Mouse (Mus musculus) intestine, postnatal 0 days (tissue): Measurements from ENCODE around the gene Rap1gap. TPM values are rescaled to one million over a fixed set of nuclear protein-coding genes. Genes with fewer than 3 reads are reported as not detected.

Experiments used
- ATAC-seq: fragments of 200-750 bp; cut with Nextera tagmentation; 2 replicates; pipeline ENCODE4 v1.8.0; 2017; ENCODE audit warnings: mild to moderate bottlenecking, moderate TSS enrichment, moderate library complexity
- H3K27ac ChIP-seq: fragments of 300-500 bp; sonication (generic); 2 replicates; pipeline ENCODE4 v1.5.1; 2014; ENCODE audit warnings: mild to moderate bottlenecking, low read depth, low read length, moderate library complexity
- H3K27me3 ChIP-seq: fragments of 300-500 bp; sonication (generic); replicated peaks from 2 replicates; pipeline ENCODE4 v1.6.1; 2014; ENCODE audit warnings: low read length, mixed read lengths; ENCODE audit not compliant: control insufficient read depth, insufficient read depth
- H3K36me3 ChIP-seq: fragments of 300-500 bp; sonication (generic); 2 replicates; pipeline ENCODE4 v1.6.1; 2014; ENCODE audit warnings: mild to moderate bottlenecking, moderate library complexity; ENCODE audit not compliant: control insufficient read depth, insufficient read depth
- H3K4me1 ChIP-seq: fragments of 300-500 bp; sonication (generic); replicated peaks from 2 replicates; pipeline ENCODE4 v1.6.1; 2014; ENCODE audit warnings: antibody characterized with exemption, low read length, mixed read lengths; ENCODE audit not compliant: control insufficient read depth, insufficient read depth
- H3K4me2 ChIP-seq: fragments of 300-500 bp; sonication (generic); replicated peaks from 2 replicates; pipeline ENCODE4 v1.6.1; 2014; ENCODE audit warnings: low read depth, mild to moderate bottlenecking, moderate library complexity
- H3K4me3 ChIP-seq: fragments of 300-500 bp; sonication (generic); 2 replicates; pipeline ENCODE4 v1.5.1; 2014; ENCODE audit warnings: low read depth, low read length
- H3K9ac ChIP-seq: fragments of 300-500 bp; sonication (generic); 2 replicates; pipeline ENCODE4 v1.6.1; 2014; ENCODE audit warnings: mild to moderate bottlenecking, low read depth, low read length
- H3K9me3 ChIP-seq: fragments of 300-500 bp; sonication (generic); 2 replicates; pipeline ENCODE4 v1.6.1; 2016; ENCODE audit warnings: mixed run types; ENCODE audit not compliant: control insufficient read depth
- CTCF ChIP-seq: sonication (generic); IDR thresholded peaks from 2 replicates; pipeline ENCODE4 v1.5.1; 2016; ENCODE audit warnings: low read depth, mild to moderate bottlenecking, control low read depth, antibody characterized with exemption, moderate library complexity
- WGBS: fragments of 180-500 bp; shearing (Covaris S2); extraction: QIAGEN DNeasy Blood & Tissue Kit; methylation state at CpG from one replicate; pipeline ENCODE4 v1.1.7; 2014; 5-methylcytosine and 5-hydroxymethylcytosine counted together
- polyA plus RNA-seq: library from polyadenylated mRNA; unstranded; fragments of >200 nt; fragmentation: Nextera tagmentation; extraction: Ambion mirVana; gene quantifications from 2 replicates; pipeline ENCODE4 v1.2.1, GENCODE M21; 2015

The Rap1gap gene
- polyA plus RNA-seq, 1 experiment from 2014 or later: 9.1 TPM

- WGBS: 87% methylated on average over 3 of the region's 3 CpGs
- no peak for TF ChIP-seq CTCF
- Histone ChIP-seq H3K27me3 (0 out of 2 replicates have a peak, but pooled peaks cover 5% of the 10 kb centered on the region), H3K4me2 (no peak overlapping the region), H3K27ac (no peak overlapping the region), H3K36me3 (no peaks in the 10 kb centered on the region), H3K4me3 (no peak overlapping the region), H3K4me1 (no peaks in the 10 kb centered on the region), H3K9ac (no peak overlapping the region), H3K9me3 (no peaks in the 10 kb centered on the region)
- ATAC-seq: no peak
Measured at GRCm38 (mm10) chr4:137722230-137722629, 57.7 kb downstream of the Rap1gap start.

GRCm38 (mm10) chr4:137722692-137723427 lies 58.3 kb downstream of the Rap1gap start:
- no peaks in the 10 kb centered on the region for H3K4me1 ChIP-seq
- 26% methylated on average over 12 of the region's 12 CpGs for WGBS
- H3K4me3 ChIP-seq: no peak overlapping the region
- no peak overlapping the region for H3K4me2 ChIP-seq
- no peak overlapping the region for H3K27ac ChIP-seq
- H3K36me3 ChIP-seq: no peaks in the 10 kb centered on the region
- ATAC-seq: no peak
- no peaks in the 10 kb centered on the region for H3K9me3 ChIP-seq
- TF ChIP-seq CTCF: peak; percentile 92
- no peak overlapping the region for H3K9ac ChIP-seq
- peaks cover 9% of the 10 kb centered on the region; the same call in 1 of the 2 replicates for H3K27me3 ChIP-seq

DNA sequence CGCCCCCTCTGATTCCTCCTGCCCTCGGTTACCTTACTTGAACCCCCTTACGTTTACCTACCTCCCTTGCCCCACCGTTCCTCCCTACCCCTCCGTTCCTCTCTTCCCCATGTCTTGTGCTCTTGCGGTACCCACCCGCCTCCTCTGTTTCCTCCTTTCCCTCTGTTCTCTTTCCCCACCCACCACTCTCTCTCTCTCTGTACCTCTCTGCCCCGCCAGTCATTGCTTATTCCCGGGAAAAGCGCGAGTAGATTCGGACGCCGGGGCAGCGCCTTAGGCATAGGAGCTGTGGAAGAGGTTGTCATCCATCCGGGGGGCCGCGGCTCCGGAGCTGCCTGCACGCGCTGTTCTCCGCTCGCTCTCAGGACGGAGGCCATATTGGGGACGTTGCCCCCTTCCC lies 59.0 kb downstream of the Rap1gap start:
- no peak overlapping the region for H3K9ac ChIP-seq
- peaks cover 15% of the 10 kb centered on the region for H3K27me3 ChIP-seq
- H3K4me2 ChIP-seq: peak overlapping the region; percentile 28; the same call in 1 of the 2 replicates
- no peak for ATAC-seq
- WGBS: 46% methylated on average over 25 of the region's 25 CpGs
- no peaks in the 10 kb centered on the region for H3K36me3 ChIP-seq
- no peaks in the 10 kb centered on the region for H3K4me1 ChIP-seq
- TF ChIP-seq CTCF: no peak
- H3K9me3 ChIP-seq: no peaks in the 10 kb centered on the region
- H3K27ac ChIP-seq: no peak overlapping the region
- no peak overlapping the region for H3K4me3 ChIP-seq

- WGBS: 47% methylated on average over 11 of the region's 11 CpGs
- H3K4me1 ChIP-seq: no peaks in the 10 kb centered on the region
- ATAC-seq: no peak
- H3K27ac ChIP-seq: no peak overlapping the region; the same call in 1 of the 2 replicates
- no peaks in the 10 kb centered on the region for H3K9me3 ChIP-seq
- no peaks in the 10 kb centered on the region for H3K36me3 ChIP-seq
- TF ChIP-seq CTCF: no peak
- H3K9ac ChIP-seq: no peak overlapping the region
- H3K4me3 ChIP-seq: no peak overlapping the region
- H3K4me2 ChIP-seq: peak overlapping the region; percentile 17; the same call in 1 of the 2 replicates
- peaks cover 22% of the 10 kb centered on the region for H3K27me3 ChIP-seq
Measured at GRCm38 (mm10) chr4:137724212-137724611, 59.7 kb downstream of the Rap1gap start.

GRCm38 (mm10) chr4:137724766-137725165 lies 60.2 kb downstream of the Rap1gap start:
- Histone ChIP-seq H3K9me3 (no peaks in the 10 kb centered on the region), H3K27ac (no peak overlapping the region), H3K36me3 (no peaks in the 10 kb centered on the region), H3K27me3 (peaks cover 26% of the 10 kb centered on the region), H3K4me1 (no peaks in the 10 kb centered on the region), H3K4me2 (peak overlapping the region; percentile 17; the same call in 1 of the 2 replicates), H3K9ac (no peak overlapping the region), H3K4me3 (no peak overlapping the region)
- peak; percentile 99 for TF ChIP-seq CTCF
- ATAC-seq: peak; percentile 18; the same call in 1 of the 2 replicates
- 51% methylated on average over 8 of the region's 8 CpGs for WGBS

DNA sequence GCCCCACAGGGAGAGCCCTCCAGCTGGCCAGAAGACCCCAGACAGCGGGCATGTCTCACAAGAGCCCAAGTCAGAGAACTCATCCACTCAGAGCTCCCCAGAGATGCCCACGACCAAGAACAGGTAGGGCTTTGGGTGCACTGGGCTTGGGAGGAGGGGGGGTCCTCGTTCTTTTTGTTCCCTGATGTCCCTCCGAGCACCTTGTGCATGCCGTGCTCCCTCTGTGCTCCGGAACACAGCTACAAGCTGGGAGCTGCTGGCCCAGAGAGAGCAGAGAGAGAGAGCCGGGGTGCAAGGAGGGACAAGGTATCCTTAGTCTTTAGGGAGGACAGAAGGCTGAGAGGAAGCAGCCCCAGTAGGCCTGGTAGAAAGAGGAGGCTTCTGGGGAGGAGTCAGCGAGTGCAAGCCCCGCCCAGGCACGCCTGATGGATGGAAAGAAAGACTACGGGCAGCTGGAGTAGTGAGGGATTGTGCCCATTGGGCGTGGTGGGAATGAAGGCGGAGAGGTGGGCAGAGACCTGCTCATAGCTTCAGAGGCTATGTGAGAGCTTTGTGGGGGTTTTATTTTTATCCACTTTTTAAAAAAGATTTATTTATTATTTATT lies 61.1 kb downstream of the Rap1gap start:
- no peaks in the 10 kb centered on the region for H3K9me3 ChIP-seq
- no peaks in the 10 kb centered on the region for H3K4me1 ChIP-seq
- H3K9ac ChIP-seq: no peak overlapping the region
- peaks cover 26% of the 10 kb centered on the region for H3K27me3 ChIP-seq
- no peak overlapping the region for H3K4me2 ChIP-seq
- H3K27ac ChIP-seq: no peak overlapping the region
- TF ChIP-seq CTCF: no peak
- no peak overlapping the region for H3K4me3 ChIP-seq
- no peak for ATAC-seq
- WGBS: 74% methylated on average over 13 of the region's 13 CpGs
- no peaks in the 10 kb centered on the region for H3K36me3 ChIP-seq
